Mouse (Mus musculus) testis, adult 2 months (tissue): ENCODE results near the gene Fbxo24. TPM values are rescaled to one million over a fixed set of nuclear protein-coding genes. Genes with fewer than 3 reads are reported as not detected.

Experiments used
- H3K27ac ChIP-seq: fragments of 200-500 bp; 2 replicates; pipeline ENCODE4 v1.5.1; 2012; ENCODE audit warnings: low read depth, low read length; ENCODE audit not compliant: control insufficient read depth, insufficient read depth
- H3K27me3 ChIP-seq: fragments of 200-500 bp; 2 replicates; pipeline ENCODE4 v1.6.1; 2012; ENCODE audit warnings: mild to moderate bottlenecking, low read length, moderate library complexity; ENCODE audit not compliant: control insufficient read depth, insufficient read depth
- H3K36me3 ChIP-seq: fragments of 200-500 bp; 2 replicates; pipeline ENCODE4 v1.6.1; 2012; ENCODE audit warnings: mild to moderate bottlenecking, low read length; ENCODE audit not compliant: control insufficient read depth, insufficient read depth
- H3K4me1 ChIP-seq: fragments of 200-500 bp; 2 replicates; pipeline ENCODE4 v1.6.1; 2012; ENCODE audit warnings: low read length; ENCODE audit not compliant: control insufficient read depth, insufficient read depth
- H3K4me3 ChIP-seq: fragments of 200-500 bp; 2 replicates; pipeline ENCODE4 v1.5.1; 2012; ENCODE audit warnings: low read depth, mild to moderate bottlenecking, low read length, moderate library complexity, mixed read lengths; ENCODE audit not compliant: control insufficient read depth
- CTCF ChIP-seq: fragments of 200-500 bp; IDR thresholded peaks from 2 replicates; pipeline ENCODE4 v1.5.1; 2012; ENCODE audit warnings: low read depth, mild to moderate bottlenecking, inconsistent platforms, low read length, moderate library complexity; ENCODE audit not compliant: control insufficient read depth, insufficient read depth, insufficient replicate concordance
- POLR2A ChIP-seq: fragments of 200-500 bp; IDR thresholded peaks from 2 replicates; pipeline ENCODE4 v1.6.1; 2012; ENCODE audit warnings: low read depth, mild to moderate bottlenecking, inconsistent platforms, low read length, moderate library complexity; ENCODE audit not compliant: control insufficient read depth
- polyA plus RNA-seq: library from polyadenylated mRNA; depleted of rRNA; stranded (reverse); fragments of >200 nt; gene quantifications from 2 replicates; pipeline ENCODE4 v1.2.3, GENCODE M21; 2012

The Fbxo24 gene
- polyA plus RNA-seq, 1 experiment = 181 TPM

DNA sequence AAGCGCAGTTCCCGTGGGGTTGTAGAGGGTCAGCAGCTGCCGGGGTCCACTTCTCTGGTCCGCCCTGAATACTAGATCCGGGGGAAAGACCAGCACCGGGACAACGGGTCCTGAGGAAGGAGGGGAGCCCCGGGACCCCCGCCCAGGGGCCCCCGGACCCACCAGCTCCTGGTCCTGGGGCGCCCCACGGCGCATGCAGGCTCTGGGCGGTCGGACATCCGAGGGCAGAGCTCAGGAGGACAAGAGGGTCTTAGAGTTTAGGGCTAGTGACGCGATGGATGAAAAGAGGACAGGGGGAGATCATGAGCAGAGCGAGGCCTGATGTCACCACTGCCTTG lies 28.6 kb downstream of the Fbxo24 start:
- Histone ChIP-seq H3K27ac (peak overlapping the region; percentile 99; the same call in 1 of the 2 replicates), H3K27me3 (no peaks in the 10 kb centered on the region), H3K36me3 (no peaks in the 10 kb centered on the region), H3K4me3 (peak overlapping the region; percentile 96), H3K4me1 (peaks cover 15% of the 10 kb centered on the region)
- TF ChIP-seq CTCF (no peak), POLR2A (no peak)

DNA sequence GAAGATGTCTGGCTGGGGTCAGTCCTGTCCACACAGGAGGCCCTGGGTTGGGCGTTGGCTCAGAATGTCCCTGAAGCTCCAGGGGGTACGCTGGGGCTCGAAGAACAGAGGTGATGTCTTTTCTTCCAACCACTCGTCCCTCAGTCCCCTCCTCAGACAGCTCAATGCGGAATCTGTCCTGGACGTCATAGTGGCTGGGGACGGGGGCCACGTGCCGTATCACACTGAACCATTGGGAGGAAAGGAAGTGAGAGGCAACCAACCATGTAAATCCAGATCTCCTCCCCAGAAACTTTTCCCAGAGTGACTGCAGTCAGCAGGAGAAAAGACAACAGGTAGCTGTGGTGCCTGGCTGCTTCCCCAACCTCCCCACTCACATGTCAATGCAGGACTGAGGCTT lies 29.2 kb downstream of the Fbxo24 start:
- peak overlapping the region; percentile 96; the same call in 1 of the 2 replicates for H3K4me3 ChIP-seq
- no peaks in the 10 kb centered on the region for H3K27me3 ChIP-seq
- H3K36me3 ChIP-seq = no peaks in the 10 kb centered on the region
- H3K27ac ChIP-seq = no peak overlapping the region
- peaks cover 15% of the 10 kb centered on the region for H3K4me1 ChIP-seq
- TF ChIP-seq CTCF (no peak), POLR2A (no peak)

GRCm38 (mm10) chr5:137598100-137598826 lies 30.5 kb downstream of the Fbxo24 start:
- Histone ChIP-seq H3K27me3 (no peaks in the 10 kb centered on the region), H3K27ac (no peak overlapping the region), H3K4me1 (peaks cover 15% of the 10 kb centered on the region), H3K4me3 (no peak overlapping the region), H3K36me3 (no peaks in the 10 kb centered on the region)
- TF ChIP-seq POLR2A = no peak
- TF ChIP-seq CTCF = no peak

- H3K4me1 ChIP-seq = peaks cover 15% of the 10 kb centered on the region
- H3K36me3 ChIP-seq = no peaks in the 10 kb centered on the region
- no peak overlapping the region for H3K27ac ChIP-seq
- TF ChIP-seq POLR2A (no peak), CTCF (no peak)
- H3K27me3 ChIP-seq = no peaks in the 10 kb centered on the region
- H3K4me3 ChIP-seq = no peak overlapping the region
Measured at GRCm38 (mm10) chr5:137597625-137598024, 31.2 kb downstream of the Fbxo24 start.

DNA sequence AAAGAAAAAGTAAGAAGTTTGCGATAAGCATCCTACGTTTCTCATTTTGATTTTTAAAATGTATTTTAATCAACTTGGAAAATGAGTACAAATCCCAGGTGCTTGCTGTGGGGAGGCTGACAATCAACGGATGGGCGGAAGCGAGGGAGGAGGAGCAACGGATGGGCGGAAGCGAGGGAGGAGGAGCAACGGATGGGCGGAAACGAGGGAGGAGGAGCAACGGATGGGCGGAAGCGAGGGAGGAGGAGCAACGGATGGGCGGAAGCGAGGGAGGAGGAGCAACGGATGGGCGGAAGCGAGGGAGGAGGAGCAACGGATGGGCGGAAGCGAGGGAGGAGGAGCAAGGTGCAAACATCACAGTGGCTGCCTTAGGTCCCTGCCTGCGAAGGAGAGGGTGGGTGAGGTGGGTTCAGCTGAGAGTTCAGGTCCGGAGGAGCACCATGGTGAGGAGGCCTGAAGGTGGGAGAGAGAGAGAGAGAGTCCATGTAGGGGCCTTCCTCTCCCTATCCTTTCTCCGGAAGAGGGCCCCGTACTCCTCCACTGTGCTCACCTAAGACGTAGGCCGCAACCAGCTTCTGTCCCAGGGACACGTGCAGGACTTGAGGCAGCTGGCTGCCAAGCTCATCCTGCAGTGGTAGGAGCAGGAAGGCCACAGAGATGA lies 32.1 kb downstream of the Fbxo24 start:
- peak overlapping the region; percentile 90 for H3K27ac ChIP-seq
- TF ChIP-seq POLR2A (peak; percentile 70; the same call in 1 of the 2 replicates), CTCF (no peak)
- peaks cover 15% of the 10 kb centered on the region for H3K4me1 ChIP-seq
- H3K36me3 ChIP-seq = no peaks in the 10 kb centered on the region
- H3K4me3 ChIP-seq = peak overlapping the region; percentile 87
- H3K27me3 ChIP-seq = no peaks in the 10 kb centered on the region

GRCm38 (mm10) chr5:137595921-137596320 lies 32.9 kb downstream of the Fbxo24 start:
- TF ChIP-seq POLR2A (no peak), CTCF (no peak)
- H3K27me3 ChIP-seq = no peaks in the 10 kb centered on the region
- H3K4me1 ChIP-seq = peaks cover 15% of the 10 kb centered on the region
- H3K36me3 ChIP-seq = no peaks in the 10 kb centered on the region
- no peak overlapping the region for H3K27ac ChIP-seq
- no peak overlapping the region for H3K4me3 ChIP-seq

DNA sequence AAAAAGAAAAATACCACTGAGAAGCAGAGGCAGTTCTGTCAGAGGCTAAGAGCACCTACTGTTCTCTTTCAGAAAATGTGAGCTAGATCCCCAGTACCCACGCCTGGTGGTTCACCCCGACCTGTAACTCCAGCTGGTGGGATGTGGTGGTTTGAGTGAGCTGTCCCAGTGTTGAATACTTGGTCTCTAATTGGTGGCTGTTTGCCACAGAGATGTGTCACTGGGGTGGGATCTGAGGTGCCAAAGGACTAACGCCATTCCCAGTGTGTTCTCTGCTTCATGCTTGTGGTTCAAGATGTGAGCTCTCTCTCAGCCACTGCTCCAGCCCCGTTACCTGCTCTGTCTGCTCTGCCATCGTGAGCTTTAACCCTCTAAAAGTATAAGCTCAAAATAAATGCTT lies 38.3 kb downstream of the Fbxo24 start:
- no peaks in the 10 kb centered on the region for H3K27me3 ChIP-seq
- no peak for TF ChIP-seq CTCF
- TF ChIP-seq POLR2A = no peak
- H3K4me1 ChIP-seq = peaks cover 2% of the 10 kb centered on the region
- no peak overlapping the region for H3K27ac ChIP-seq
- no peaks in the 10 kb centered on the region for H3K36me3 ChIP-seq
- H3K4me3 ChIP-seq = no peak overlapping the region
